Mouse (Mus musculus) skeletal muscle tissue, postnatal 0 days (tissue): ENCODE data around the gene Gm14496. TPM values are rescaled to one million over a fixed set of nuclear protein-coding genes. Genes with fewer than 3 reads are reported as not detected.

Experiments
- polyA plus RNA-seq: library from polyadenylated mRNA; unstranded; fragments of >200 nt; fragmentation: Nextera tagmentation; extraction: Ambion mirVana; gene quantifications from 2 replicates; pipeline ENCODE4 v1.2.1, GENCODE M21; 2015

Gm14496 gene
- not detected in 2 replicates for polyA plus RNA-seq

DNA sequence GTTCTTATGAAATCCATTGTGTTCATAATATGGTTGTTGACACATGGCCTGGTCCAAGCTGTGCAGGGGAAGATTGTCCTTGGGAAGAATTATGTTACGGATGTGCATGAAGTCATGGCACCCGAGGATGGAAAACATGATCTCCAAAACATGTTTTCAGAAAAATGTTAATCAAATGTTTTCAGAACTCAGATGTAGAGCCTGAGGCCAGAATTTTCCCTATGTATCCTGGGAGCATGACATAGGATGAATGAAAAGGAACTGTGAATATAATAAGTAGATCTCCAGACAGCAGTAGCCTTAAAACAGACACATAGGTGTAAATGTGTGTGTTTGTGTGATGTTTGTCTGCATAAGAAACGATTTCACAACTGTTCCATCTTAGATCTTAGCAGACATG, at the start of gene Gm14496:
Gm14496 (plus strand) TSS at position 301 of the 400 bp plus-strand sequence.

Other genes with a start within 250 kb of the Gm14496 start
- gene Myt1, start 227.8 kb upstream of the Gm14496 start, polyA plus RNA-seq: not detected in 2 replicates
- gene Pcmtd2, start 153.3 kb upstream of the Gm14496 start, polyA plus RNA-seq: 19.9 and 24.4 TPM in 2 replicates
- gene Polr3k, start 126.8 kb upstream of the Gm14496 start, polyA plus RNA-seq: 16.1 and 19.0 TPM in 2 replicates